Mouse (Mus musculus): Measurements from ENCODE around the gene Jup. TPM values are rescaled to one million over a fixed set of nuclear protein-coding genes. Genes with fewer than 3 reads are reported as not detected.

The Jup gene
- polyA plus RNA-seq, 1 experiment from 2014 or later = 37.6 TPM

Small RNAs within 50 kb of the gene (microRNA-seq; reads per million reads assigned to microRNA genes)
- gene Gm27374 = not detected

Other genes with a start within 250 kb of the Jup start
- gene Krt19, start 249.1 kb downstream of the Jup start, polyA plus RNA-seq (2016; fragmentation: Nextera tagmentation; extraction: Ambion mirVana) = 2.0 and 2.7 TPM in 2 replicates
- gene Krt9, start 204.5 kb downstream of the Jup start, polyA plus RNA-seq (2016; fragmentation: Nextera tagmentation; extraction: Ambion mirVana) = not detected in 2 replicates
- gene Krt14, start 190.2 kb downstream of the Jup start, polyA plus RNA-seq (2016; fragmentation: Nextera tagmentation; extraction: Ambion mirVana) = 5.1 and 7.0 TPM in 2 replicates
- not detected in 2 replicates for gene Krt16, start 148.9 kb downstream of the Jup start, polyA plus RNA-seq (2016; fragmentation: Nextera tagmentation; extraction: Ambion mirVana)
- gene Krt17, start 136.7 kb downstream of the Jup start, polyA plus RNA-seq (2016; fragmentation: Nextera tagmentation; extraction: Ambion mirVana) = 0.51 and 0.91 TPM in 2 replicates
- gene Krt42, start 127.9 kb downstream of the Jup start, polyA plus RNA-seq (2016; fragmentation: Nextera tagmentation; extraction: Ambion mirVana) = not detected in 2 replicates
- gene Eif1, start 77.9 kb downstream of the Jup start, polyA plus RNA-seq (2016; fragmentation: Nextera tagmentation; extraction: Ambion mirVana) = 1,544 and 1,585 TPM in 2 replicates
- 1.1 TPM in 1 of 2 replicates, not detected in the other for gene Gast, start 63.4 kb downstream of the Jup start, polyA plus RNA-seq (2016; fragmentation: Nextera tagmentation; extraction: Ambion mirVana)
- gene Hap1, start 41.6 kb downstream of the Jup start, polyA plus RNA-seq (2016; fragmentation: Nextera tagmentation; extraction: Ambion mirVana) = 96.3 and 116 TPM in 2 replicates
- 15.9 and 18.9 TPM in 2 replicates for gene P3h4, start 17.1 kb upstream of the Jup start, polyA plus RNA-seq (2016; fragmentation: Nextera tagmentation; extraction: Ambion mirVana)
- 27.0 and 32.1 TPM in 2 replicates for gene Fkbp10, start 17.9 kb upstream of the Jup start, polyA plus RNA-seq (2016; fragmentation: Nextera tagmentation; extraction: Ambion mirVana)
- 106 and 111 TPM in 2 replicates for gene Nt5c3b, start 44.0 kb upstream of the Jup start, polyA plus RNA-seq (2016; fragmentation: Nextera tagmentation; extraction: Ambion mirVana)
- 0.51 and 0.74 TPM in 2 replicates for gene Klhl10, start 44.2 kb upstream of the Jup start, polyA plus RNA-seq (2016; fragmentation: Nextera tagmentation; extraction: Ambion mirVana)
- 13.9 and 16.7 TPM in 2 replicates for gene Klhl11, start 75.0 kb upstream of the Jup start, polyA plus RNA-seq (2016; fragmentation: Nextera tagmentation; extraction: Ambion mirVana)
- gene Acly, start 130.2 kb upstream of the Jup start, polyA plus RNA-seq (2016; fragmentation: Nextera tagmentation; extraction: Ambion mirVana) = 320 and 356 TPM in 2 replicates
- gene Ttc25, start 147.8 kb upstream of the Jup start, polyA plus RNA-seq (2016; fragmentation: Nextera tagmentation; extraction: Ambion mirVana) = 2.1 and 2.6 TPM in 2 replicates
- gene Cnp, start 177.1 kb upstream of the Jup start, polyA plus RNA-seq (2016; fragmentation: Nextera tagmentation; extraction: Ambion mirVana) = 19.4 and 23.4 TPM in 2 replicates
- gene Nkiras2, start 221.5 kb upstream of the Jup start, polyA plus RNA-seq (2016; fragmentation: Nextera tagmentation; extraction: Ambion mirVana) = 87.1 and 90.2 TPM in 2 replicates
- gene Dnajc7, start 222.4 kb upstream of the Jup start, polyA plus RNA-seq (2016; fragmentation: Nextera tagmentation; extraction: Ambion mirVana) = 299 and 310 TPM in 2 replicates

Measured in forebrain, embryonic 12.5 days (tissue).